Mouse (Mus musculus) thymus, postnatal 0 days (tissue): ENCODE data around the gene Napa. TPM values are rescaled to one million over a fixed set of nuclear protein-coding genes. Genes with fewer than 3 reads are reported as not detected.

ENCODE experiments used
- DNase-seq: peaks from one replicate; pipeline ENCODE4 v3.0.0-alpha.2; 2015; ENCODE audit warnings: low spot score
- polyA plus RNA-seq: library from polyadenylated mRNA; unstranded; fragments of >200 nt; fragmentation: Nextera tagmentation; extraction: Ambion mirVana; gene quantifications from 2 replicates; pipeline ENCODE4 v1.2.1, GENCODE M21; 2015

The Napa gene
- polyA plus RNA-seq, 1 experiment from 2014 or later = 172 TPM

- DNase-seq = no peak
These were observed 3.7 kb upstream of the Napa start for GRCm38 (mm10) chr7:16094592-16094991.

GRCm38 (mm10) chr7:16099901-16100300, 1.6 kb downstream of the Napa start:
- no peak for DNase-seq

DNA sequence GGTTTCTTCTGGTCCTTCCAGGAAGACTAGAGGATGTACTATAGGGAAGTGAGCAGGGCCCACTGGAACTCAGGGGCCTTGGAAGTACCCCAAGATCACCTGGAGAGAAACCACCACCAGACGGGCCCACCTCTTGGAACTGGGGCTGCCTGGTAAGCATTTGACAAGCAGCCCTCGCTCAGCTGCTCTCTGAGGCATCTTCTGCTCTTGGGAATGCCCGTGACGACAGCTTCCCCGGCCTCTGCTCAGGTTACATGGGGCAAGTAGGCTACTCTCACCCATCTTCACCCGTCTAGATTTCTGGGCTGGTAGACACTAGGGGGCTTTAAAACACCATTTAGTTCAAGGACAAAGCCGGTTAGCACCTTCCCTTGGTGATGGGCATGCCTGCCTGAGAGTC, 2.8 kb downstream of the Napa start:
- DNase-seq = no peak

DNA sequence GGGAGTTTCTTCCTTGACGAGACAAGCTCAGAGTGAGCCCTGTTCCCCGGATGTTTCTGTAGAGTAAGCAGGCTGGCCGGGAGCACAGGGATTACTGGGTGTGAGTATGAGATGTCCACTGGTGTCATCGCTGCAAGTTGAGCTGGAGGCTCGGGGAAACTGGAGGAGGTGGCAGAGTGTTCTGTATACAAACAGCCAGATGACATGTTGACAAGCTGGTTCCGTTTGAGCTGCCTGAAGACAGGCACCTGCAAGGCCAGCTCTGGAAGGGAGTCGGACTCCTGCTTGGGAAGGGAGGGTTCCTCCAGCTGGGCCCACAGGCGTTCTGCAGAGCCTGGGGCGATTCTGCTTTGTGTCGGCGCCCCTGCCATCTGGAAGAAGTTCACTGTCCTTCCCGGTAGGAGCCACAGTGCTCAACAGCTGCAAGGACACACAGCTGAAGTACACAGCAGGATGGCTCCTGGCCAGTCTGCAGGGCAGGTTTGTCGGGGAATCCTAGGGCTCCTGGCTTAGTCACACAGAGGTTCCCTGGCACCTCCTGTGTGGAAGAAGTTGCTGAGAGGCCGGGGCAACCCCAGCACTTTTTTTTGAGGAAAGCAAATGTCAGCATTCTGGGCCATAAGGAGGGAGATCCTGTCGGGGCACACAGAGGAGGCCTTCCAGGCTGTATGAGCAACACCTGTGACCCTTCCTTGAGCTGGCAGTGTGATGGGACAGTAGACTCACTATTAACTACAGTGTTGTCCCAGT, 3.6 kb downstream of the Napa start:
- DNase-seq = no peak

DNA sequence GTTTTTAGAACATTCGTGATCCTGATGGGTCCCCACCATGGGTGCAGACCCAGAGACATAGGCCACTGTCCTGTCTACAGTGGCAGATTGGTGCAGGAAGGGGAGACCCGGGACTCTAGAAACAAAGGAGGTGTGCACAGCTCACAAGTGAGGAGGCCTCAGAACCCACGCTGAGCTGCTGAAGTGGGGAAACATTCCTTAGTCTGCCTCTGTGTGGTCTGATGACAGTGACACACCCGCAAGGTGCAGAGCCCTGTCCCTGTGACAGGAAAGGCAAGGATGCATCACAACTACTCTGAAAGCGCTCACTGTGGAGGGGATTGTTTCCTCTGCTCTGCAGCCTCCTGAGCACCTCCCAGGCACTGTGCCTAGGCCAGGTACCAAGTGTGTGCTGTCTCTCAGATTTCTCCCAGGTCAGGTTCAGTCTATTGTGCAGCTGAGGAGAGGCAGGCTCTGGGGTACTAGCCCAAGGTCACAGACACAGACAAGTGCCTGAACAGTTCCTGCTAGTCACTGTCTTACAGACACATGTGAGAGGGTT, 4.5 kb downstream of the Napa start:
- no peak for DNase-seq

- DNase-seq = no peak
These were observed 5.5 kb downstream of the Napa start for GRCm38 (mm10) chr7:16103760-16104159.

GRCm38 (mm10) chr7:16104611-16105388, 6.5 kb downstream of the Napa start:
- DNase-seq = no peak

DNA sequence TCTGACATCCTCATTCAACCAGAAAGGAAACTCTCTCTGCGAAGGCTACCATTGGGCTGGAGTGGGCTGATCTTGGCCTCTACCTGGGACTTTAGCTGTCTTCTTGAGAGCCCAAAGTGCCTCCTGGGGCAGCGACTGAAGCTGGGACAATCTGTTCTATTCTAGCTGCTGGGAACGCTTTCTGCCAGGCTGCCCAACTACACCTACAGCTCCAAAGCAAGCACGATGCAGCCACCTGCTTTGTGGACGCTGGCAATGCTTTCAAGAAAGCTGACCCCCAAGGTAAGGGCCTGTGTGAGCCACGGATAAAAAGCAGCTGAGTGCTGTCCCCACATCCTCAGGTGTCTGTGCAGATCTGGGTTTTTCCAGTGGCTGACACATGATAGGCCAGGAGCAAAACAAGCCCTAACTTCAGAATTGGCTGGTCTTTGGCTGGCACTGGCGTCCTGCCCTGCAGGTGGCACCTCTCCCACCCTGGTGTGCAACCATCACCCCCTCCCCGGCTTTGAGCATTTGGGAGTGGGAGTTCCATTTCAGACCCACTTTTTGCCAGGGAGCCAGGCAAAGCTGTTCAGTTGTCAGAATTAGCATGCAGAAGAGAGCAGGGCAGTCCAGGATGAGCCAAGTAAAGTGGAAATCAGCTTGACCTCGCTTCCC, 10.8 kb downstream of the Napa start:
- DNase-seq = no peak

GRCm38 (mm10) chr7:16110158-16110557, 11.9 kb downstream of the Napa start:
- DNase-seq = no peak

GRCm38 (mm10) chr7:16111284-16112090, 13.2 kb downstream of the Napa start:
- no peak for DNase-seq

DNA sequence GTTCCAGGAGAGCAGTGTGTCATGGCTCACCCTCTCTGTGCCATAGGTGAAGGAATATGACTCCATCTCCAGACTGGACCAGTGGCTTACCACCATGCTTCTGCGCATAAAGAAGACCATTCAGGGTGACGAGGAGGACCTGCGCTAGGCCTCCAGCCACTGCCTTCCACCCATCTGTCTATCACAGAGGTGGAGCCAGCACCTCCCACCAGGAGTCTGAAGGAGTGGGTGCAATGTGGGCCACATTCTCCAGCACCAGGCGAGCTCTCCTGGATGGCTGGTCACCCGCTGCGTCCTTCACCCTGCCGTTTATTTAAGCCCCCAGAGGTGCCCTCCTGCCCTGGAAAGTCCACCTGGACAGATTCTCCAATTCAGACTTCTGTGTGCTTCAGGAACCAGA, 18.2 kb downstream of the Napa start:
- no peak for DNase-seq

DNA sequence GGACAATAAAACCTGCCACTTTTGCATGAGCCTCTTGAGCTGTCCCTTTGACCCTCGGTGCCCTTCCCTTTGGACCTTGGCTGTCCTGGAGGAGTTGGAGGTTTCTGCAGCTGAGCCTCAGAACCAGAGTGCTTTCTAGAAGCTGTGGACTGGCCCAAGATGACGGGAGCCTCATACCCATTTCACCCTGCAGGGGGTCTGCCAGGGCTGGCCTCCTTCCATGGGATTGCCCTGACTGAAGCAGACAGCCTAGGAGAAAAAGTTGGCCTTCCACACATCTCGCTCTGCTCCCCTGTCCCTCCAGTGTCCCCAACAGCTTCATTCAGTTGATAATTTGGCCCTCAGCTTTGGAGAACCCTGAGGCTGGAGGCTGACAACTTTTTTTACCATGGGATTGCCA, 18.8 kb downstream of the Napa start:
- DNase-seq = no peak

DNA sequence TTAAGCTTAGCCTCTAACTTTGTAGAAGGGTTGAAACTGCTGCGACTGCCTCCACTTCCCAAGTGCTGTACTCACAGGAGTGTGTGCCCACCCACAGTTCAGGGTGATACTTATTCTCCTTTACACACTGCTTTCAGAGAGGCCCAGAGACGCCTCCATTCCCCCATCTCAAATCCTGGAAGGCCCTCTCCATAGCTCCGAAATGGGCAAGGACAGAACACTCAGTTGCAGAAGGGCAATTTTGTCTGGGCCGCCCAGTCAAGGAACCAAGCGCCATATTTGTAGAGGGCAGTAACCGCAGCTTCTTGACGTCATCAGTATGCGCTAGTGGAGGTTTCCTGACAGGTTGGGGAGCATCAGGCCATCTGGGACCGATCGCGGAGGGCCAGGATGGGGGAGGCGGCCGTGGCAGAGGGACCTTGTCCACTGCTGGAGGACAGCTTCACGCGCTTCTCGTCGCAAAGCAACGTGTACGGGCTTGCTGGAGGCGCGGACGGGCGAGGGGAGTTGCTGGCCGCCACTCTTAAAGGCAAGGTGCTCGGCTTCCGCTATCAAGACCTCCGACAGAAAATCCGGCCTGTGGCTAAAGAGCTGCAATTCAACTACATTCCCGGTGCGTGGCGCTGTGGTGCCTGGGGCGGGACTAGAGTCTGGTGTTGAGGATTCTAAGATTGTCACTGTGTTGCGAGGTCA, 21.5 kb downstream of the Napa start, which contains the start of gene Kptn:
Gene Kptn (plus strand): TSS at position 327 of the 693 bp plus-strand sequence.
- peak; percentile 92 for DNase-seq

DNA sequence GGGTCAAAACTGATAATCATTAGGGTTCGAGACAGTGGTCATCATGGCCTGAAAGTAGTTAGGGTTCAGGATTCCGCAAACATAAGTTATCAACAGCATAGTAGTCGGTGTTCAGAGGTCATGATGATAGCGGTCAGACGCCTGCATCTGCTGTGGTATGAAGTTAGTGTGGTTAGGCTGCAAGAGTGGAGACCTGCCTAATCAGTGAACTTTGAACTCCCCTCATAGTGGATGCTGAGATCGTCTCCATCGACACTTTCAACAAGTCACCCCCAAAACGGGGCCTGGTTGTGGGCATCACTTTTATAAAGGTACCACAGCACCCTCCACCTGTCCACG, 22.0 kb downstream of the Napa start:
- no peak for DNase-seq

DNA sequence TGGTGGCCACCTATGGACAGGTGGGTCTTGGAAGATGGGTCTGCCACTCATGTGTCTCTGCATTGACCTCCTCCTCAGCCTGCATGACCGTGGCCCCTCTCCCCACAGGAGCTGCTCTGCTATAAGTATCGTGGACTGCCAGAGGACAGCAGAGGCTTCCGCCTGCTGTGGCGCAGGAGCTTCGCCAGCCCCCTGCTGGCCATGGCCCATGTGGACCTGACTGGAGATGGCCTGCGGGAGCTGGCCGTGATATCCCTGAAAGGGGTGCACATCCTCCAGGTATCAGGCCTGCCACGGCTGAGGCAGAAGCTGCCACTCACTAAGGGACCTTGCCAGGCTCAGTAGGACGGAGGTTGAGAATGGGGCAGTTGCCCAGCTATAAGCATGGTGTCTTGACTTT, 27.6 kb downstream of the Napa start:
- DNase-seq = no peak

- DNase-seq = no peak
These were observed 30.1 kb downstream of the Napa start for GRCm38 (mm10) chr7:16128344-16128743.

GRCm38 (mm10) chr7:16128899-16129298, 30.6 kb downstream of the Napa start:
- no peak for DNase-seq

DNA sequence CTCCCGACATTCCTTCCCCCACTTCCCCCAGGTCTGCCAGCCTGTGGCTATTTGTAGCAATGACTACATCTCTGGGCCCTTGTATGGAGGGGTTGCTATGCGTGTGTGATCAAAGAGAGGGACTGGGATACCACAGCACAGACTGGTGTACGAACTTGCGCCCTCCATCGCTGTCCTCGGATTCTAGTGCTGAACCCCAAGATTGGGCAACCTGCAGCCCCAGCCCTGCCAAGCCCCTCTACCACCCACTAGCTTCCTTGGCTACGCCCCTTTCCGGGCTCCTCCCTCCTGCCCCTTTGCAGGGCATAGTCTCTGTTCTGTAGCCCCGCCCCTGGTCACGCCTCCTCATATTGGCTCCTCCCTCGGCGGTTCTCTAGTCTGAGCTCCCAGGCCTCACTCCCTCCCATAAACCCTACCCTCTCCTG, 31.2 kb downstream of the Napa start, which contains the start of gene Slc8a2:
Gene Slc8a2 (plus strand): TSS at position 406 of the 425 bp plus-strand sequence.
- DNase-seq = peak; percentile 61

GRCm38 (mm10) chr7:16129846-16130691, 31.8 kb downstream of the Napa start:
- DNase-seq = no peak
